In the genomic region with DNA sequence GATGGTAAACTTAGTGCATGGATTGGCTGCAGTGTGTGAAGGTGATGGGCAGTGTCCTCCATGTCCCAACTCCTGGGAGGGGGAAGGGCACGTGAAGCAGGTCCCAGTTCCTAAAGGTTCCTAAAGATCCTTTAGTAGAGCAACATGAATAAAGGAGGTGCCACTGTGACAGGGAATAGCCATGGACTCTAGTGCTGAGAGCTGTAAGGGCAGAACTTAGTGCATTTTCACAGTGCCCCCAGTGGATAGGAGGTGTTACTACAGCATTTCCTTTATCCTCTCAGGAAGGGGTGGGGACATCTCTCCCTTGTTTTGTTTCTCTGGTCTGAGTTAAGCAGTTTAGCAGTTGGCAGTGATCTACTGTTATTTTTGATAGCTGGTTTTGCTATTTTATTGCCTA, we compare ENCODE assay signal across 13 mouse cellular contexts.
A peak's percentile ranks its signal among the peaks of the same experiment; 100 is the strongest.
DNase-seq lines count a peak whose midpoint lies in the region; ATAC-seq and TF ChIP-seq lines count a peak whose summit lies in the region.
"Had no signal": no experiment of that assay in that cellular context is flagged by ENCODE, and none has a peak within 500 bp of the region (broad histone marks: within the 10 kb centered on the region; RNA-seq: fewer than 3 reads in every experiment).

No protein-coding gene starts in this region.

- H3K9me3 ChIP-seq in stomach, postnatal 0 days (ENCODE audit: control insufficient read depth, low read length) = no peaks in the 10 kb centered on the region
- H3K9me3 ChIP-seq: forebrain, embryonic 10.5 days; heart, embryonic 15.5 days had no signal

- no peak overlapping the region for H3K9ac ChIP-seq in stomach, postnatal 0 days (ENCODE audit: low read length)
- H3K9ac ChIP-seq: heart, embryonic 15.5 days; hindbrain, embryonic 14.5 days had no signal

- TF ChIP-seq EP300 in stomach, postnatal 0 days (optimal IDR thresholded peaks at IDR 0.05) = no peak

- no peak for TF ChIP-seq POLR2A in testis, adult 2 months (IDR thresholded peaks at IDR 0.05; ENCODE audit: control insufficient read depth, low read depth, low read length)

- H3K4me2 ChIP-seq in stomach, postnatal 0 days (replicated peaks; ENCODE audit: low read depth) = no peak overlapping the region
- H3K4me2 ChIP-seq: heart, embryonic 15.5 days; hindbrain, embryonic 14.5 days had no signal

- H3K4me1 ChIP-seq in testis, adult 2 months (ENCODE audit: control insufficient read depth, insufficient read depth, low read length) = no peaks in the 10 kb centered on the region
- H3K4me1 ChIP-seq in stomach, postnatal 0 days (replicated peaks; ENCODE audit: control insufficient read depth, insufficient read depth) = no peaks in the 10 kb centered on the region
- H3K4me1 ChIP-seq: megakaryocyte, embryonic 14.5 days had no signal

- CTCF ChIA-PET in Patski (lab: Charles Lee) = interaction anchor here (1.4 to 2.0 kb wide), 2 partner anchors 9 kb away, joined by 6 read pairs; no protein-coding TSS in a partner anchor

- no peak overlapping the region for H3K27ac ChIP-seq in layer of hippocampus, adult 2 months
- H3K27ac ChIP-seq in testis, adult 2 months (ENCODE audit: control insufficient read depth, insufficient read depth, low read depth, low read length) = no peak overlapping the region
- no peak overlapping the region for H3K27ac ChIP-seq in stomach, postnatal 0 days (replicated peaks)
- H3K27ac ChIP-seq: forebrain, embryonic 10.5 days; heart, embryonic 15.5 days; hindbrain, embryonic 14.5 days had no signal

- WGBS in stomach, postnatal 0 days = 96% methylated on average over 1 of the region's 1 CpGs

- POLR2A ChIA-PET in Patski (lab: Charles Lee) = no interaction called here

- peak; percentile 65 for TF ChIP-seq CTCF in layer of hippocampus, adult 2 months (conservative IDR thresholded peaks at IDR 0.05)
- peak; percentile 19; the same call in 1 of the 2 replicates for TF ChIP-seq CTCF in testis, adult 2 months (IDR thresholded peaks at IDR 0.05; ENCODE audit: control insufficient read depth, insufficient read depth, insufficient replicate concordance, low read depth, low read length)
- peak; percentile 52 for TF ChIP-seq CTCF in Patski (IDR thresholded peaks at IDR 0.05)
- TF ChIP-seq CTCF in stomach, postnatal 0 days (IDR thresholded peaks at IDR 0.05; ENCODE audit: low read depth) = peak; percentile 49

- no peak for ATAC-seq in Patski
- no peak for ATAC-seq in stomach, postnatal 0 days (ENCODE audit: low FRiP score, low TSS enrichment)

- H3K36me3 ChIP-seq in testis, adult 2 months (ENCODE audit: control insufficient read depth, insufficient read depth, low read length) = no peaks in the 10 kb centered on the region
- H3K36me3 ChIP-seq in stomach, postnatal 0 days (ENCODE audit: control insufficient read depth, insufficient read depth, low read length) = no peaks in the 10 kb centered on the region
- H3K36me3 ChIP-seq: forebrain, embryonic 10.5 days; heart, embryonic 15.5 days had no signal

- no peaks in the 10 kb centered on the region for H3K27me3 ChIP-seq in testis, adult 2 months (ENCODE audit: control insufficient read depth, insufficient read depth, low read length)
- no peaks in the 10 kb centered on the region for H3K27me3 ChIP-seq in Patski
- no peaks in the 10 kb centered on the region for H3K27me3 ChIP-seq in stomach, postnatal 0 days (ENCODE audit: control insufficient read depth, insufficient read depth, low read length)

- no peak for DNase-seq in layer of hippocampus, adult 2 months (ENCODE audit: low spot score in 2 of 2)
- no peak for DNase-seq in layer of hippocampus, postnatal 14 days (ENCODE audit: low spot score in 2 of 2)
- no peak for DNase-seq in testis, postnatal 14 days (ENCODE audit: low spot score)
- DNase-seq in Patski (ENCODE audit: low read depth, low spot score) = no peak
- no peak for DNase-seq in stomach, postnatal 0 days (ENCODE audit: low spot score)
- DNase-seq in ovary, postnatal 10 days (ENCODE audit: low spot score) = no peak
- DNase-seq: adrenal gland, postnatal 10 days; cerebellum, adult 8-10 months had no signal

- no peak overlapping the region for H3K4me3 ChIP-seq in layer of hippocampus, adult 2 months
- H3K4me3 ChIP-seq in testis, adult 2 months (ENCODE audit: control insufficient read depth, low read depth, low read length) = no peak overlapping the region
- H3K4me3 ChIP-seq in stomach, postnatal 0 days (ENCODE audit: low read depth, low read length) = no peak overlapping the region
- H3K4me3 ChIP-seq: forebrain, embryonic 10.5 days; heart, embryonic 15.5 days; megakaryocyte, embryonic 14.5 days had no signal

- in situ Hi-C loops in Patski (cut with MboI; ENCODE audit: low pct_unique_long_range_greater_than_20kb) = loop anchor here (10.0 kb wide), 1 partner anchor 616 kb away; no protein-coding TSS in a partner anchor
